Mouse (Mus musculus) left cerebral cortex, adult 8-10 months (tissue): ENCODE measurements around the gene Endov. TPM values are rescaled to one million over a fixed set of nuclear protein-coding genes. Genes with fewer than 3 reads are reported as not detected.

Experiments used
- total RNA-seq, 4 experiments: library from RNA; stranded (reverse); gene quantifications; 2 replicates each; pipeline ENCODE4 v1.2.4; 2022

Gene Endov
- total RNA-seq, 4 experiments from 2014 or later = 27.8 to 35.2 (median 32.8) TPM

Other genes with a start within 250 kb of the Endov start
- gene Gaa, start 223.5 kb upstream of the Endov start, total RNA-seq = 100 to 1,000 TPM; 280 to 307 (median 295) TPM
- gene Eif4a3, start 191.3 kb upstream of the Endov start, total RNA-seq = 10 to 100 TPM; 79.6 to 92.5 (median 88.2) TPM
- gene Card14, start 183.6 kb upstream of the Endov start, total RNA-seq = under 1 TPM; 0.09 to 0.27 (median 0.19) TPM
- gene Sgsh, start 135.8 kb upstream of the Endov start, total RNA-seq = 1 to 10 TPM; 4.5 to 5.5 (median 5.3) TPM
- gene Slc26a11, start 135.8 kb upstream of the Endov start, total RNA-seq = 1 to 10 TPM; 3.3 to 4.8 (median 3.8) TPM
- 1 to 10 TPM; 4.5 to 5.7 (median 5.5) TPM for gene Rnf213, start 98.2 kb upstream of the Endov start, total RNA-seq
- gene Nptx1, start 56.4 kb downstream of the Endov start, total RNA-seq = 100 to 1,000 TPM; 185 to 209 (median 199) TPM
- 10 to 100 TPM; 57.5 to 65.0 (median 61.0) TPM for gene Rptor, start 111.6 kb downstream of the Endov start, total RNA-seq